Mouse (Mus musculus) heart, postnatal 0 days (tissue): ENCODE results near the gene Cutc. TPM values are rescaled to one million over a fixed set of nuclear protein-coding genes. Genes with fewer than 3 reads are reported as not detected.

ENCODE experiments used
- ATAC-seq: fragments of 200-750 bp; cut with Nextera tagmentation; 2 replicates; pipeline ENCODE4 v1.8.0; 2017; ENCODE audit warnings: low read depth, moderate number of reproducible peaks, moderate library complexity; ENCODE audit not compliant: insufficient read depth
- DNase-seq: peaks from one replicate; pipeline ENCODE4 v3.0.0-alpha.2; 2016; ENCODE audit warnings: low spot score
- H3K27ac ChIP-seq: fragments of 300-500 bp; sonication (generic); 2 replicates; pipeline ENCODE4 v1.5.1; 2014; ENCODE audit warnings: low read depth, mild to moderate bottlenecking
- H3K27me3 ChIP-seq: fragments of 300-500 bp; sonication (generic); 2 replicates; pipeline ENCODE4 v1.6.1; 2014; ENCODE audit warnings: low read length, mixed read lengths; ENCODE audit not compliant: control insufficient read depth, insufficient read depth
- H3K36me3 ChIP-seq: fragments of 300-500 bp; sonication (generic); replicated peaks from 2 replicates; pipeline ENCODE4 v1.6.1; 2014; ENCODE audit warnings: low read length, mixed read lengths; ENCODE audit not compliant: control insufficient read depth, insufficient read depth
- H3K4me1 ChIP-seq: fragments of 300-500 bp; sonication (generic); 2 replicates; pipeline ENCODE4 v1.6.1; 2014; ENCODE audit warnings: antibody characterized with exemption; ENCODE audit not compliant: control insufficient read depth, insufficient read depth
- H3K4me2 ChIP-seq: fragments of 300-500 bp; sonication (generic); 2 replicates; pipeline ENCODE4 v1.6.1; 2014; ENCODE audit warnings: low read depth, mild to moderate bottlenecking, low read length, moderate library complexity
- H3K4me3 ChIP-seq: fragments of 300-500 bp; sonication (generic); 2 replicates; pipeline ENCODE4 v1.5.1; 2014; ENCODE audit warnings: low read depth, low read length
- H3K9ac ChIP-seq: fragments of 300-500 bp; sonication (generic); replicated peaks from 2 replicates; pipeline ENCODE4 v1.6.1; 2014; ENCODE audit warnings: low read depth, low read length, mixed read lengths
- H3K9me3 ChIP-seq: fragments of 300-500 bp; sonication (generic); replicated peaks from 2 replicates; pipeline ENCODE4 v1.6.1; 2016; ENCODE audit warnings: low read length; ENCODE audit not compliant: control insufficient read depth
- CTCF ChIP-seq: IDR thresholded peaks from 2 replicates; pipeline ENCODE4 v1.5.1; 2016; ENCODE audit warnings: antibody characterized with exemption, control low read depth, low read depth
- EP300 ChIP-seq: IDR thresholded peaks from 2 replicates; pipeline ENCODE4 v1.6.1; 2016; ENCODE audit warnings: antibody characterized with exemption, low read depth
- WGBS: fragments of 180-500 bp; shearing (Covaris S2); extraction: QIAGEN DNeasy Blood & Tissue Kit; methylation state at CpG from one replicate; pipeline ENCODE4 v1.1.7; 2014; 5-methylcytosine and 5-hydroxymethylcytosine counted together
- polyA plus RNA-seq: library from polyadenylated mRNA; unstranded; fragments of >200 nt; fragmentation: Nextera tagmentation; extraction: Ambion mirVana; gene quantifications from 2 replicates; pipeline ENCODE4 v1.2.1, GENCODE M21; 2015
- total RNA-seq: library from RNA; depleted of rRNA; stranded (reverse); fragments of >200 nt; gene quantifications from 2 replicates; pipeline ENCODE4 v1.2.3, GENCODE M21; 2014; ENCODE audit warnings: low replicate concordance

Gene Cutc
- total and polyA plus RNA-seq, 2 experiments from 2014 or later: 1.1 to 15.1 TPM

DNA sequence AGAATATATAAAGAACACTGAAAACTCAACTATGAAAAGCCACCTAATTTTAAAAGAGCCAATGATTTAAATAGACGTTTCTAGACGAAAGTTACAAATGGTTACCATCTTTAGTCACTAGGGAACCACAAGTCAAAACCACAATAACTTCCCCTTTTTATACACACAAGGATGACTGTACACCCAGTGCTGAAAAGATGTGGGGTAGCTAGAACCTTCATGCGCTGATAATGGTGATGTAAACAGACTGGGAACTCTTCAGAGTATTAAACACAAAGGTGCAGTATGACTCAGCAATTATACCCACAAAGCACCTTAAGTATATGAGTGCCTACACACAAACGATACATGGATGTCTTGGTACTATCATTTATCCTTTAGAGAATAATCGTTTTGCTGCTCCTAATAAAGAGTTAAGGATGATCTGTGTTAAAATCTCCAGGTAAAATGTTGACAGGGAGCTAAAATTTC, 18.7 kb downstream of the Cutc start:
- Histone ChIP-seq H3K36me3 (peaks cover 6% of the 10 kb centered on the region; the same call in 1 of the 2 replicates), H3K4me1 (no peaks in the 10 kb centered on the region), H3K4me2 (no peak overlapping the region), H3K9ac (no peak overlapping the region), H3K4me3 (no peak overlapping the region), H3K27me3 (no peaks in the 10 kb centered on the region; the same call in 1 of the 2 replicates), H3K9me3 (no peaks in the 10 kb centered on the region), H3K27ac (no peak overlapping the region)
- ATAC-seq: no peak
- WGBS: 79% methylated on average over 5 of the region's 5 CpGs
- no peak for DNase-seq
- TF ChIP-seq EP300: no peak
- no peak for TF ChIP-seq CTCF

DNA sequence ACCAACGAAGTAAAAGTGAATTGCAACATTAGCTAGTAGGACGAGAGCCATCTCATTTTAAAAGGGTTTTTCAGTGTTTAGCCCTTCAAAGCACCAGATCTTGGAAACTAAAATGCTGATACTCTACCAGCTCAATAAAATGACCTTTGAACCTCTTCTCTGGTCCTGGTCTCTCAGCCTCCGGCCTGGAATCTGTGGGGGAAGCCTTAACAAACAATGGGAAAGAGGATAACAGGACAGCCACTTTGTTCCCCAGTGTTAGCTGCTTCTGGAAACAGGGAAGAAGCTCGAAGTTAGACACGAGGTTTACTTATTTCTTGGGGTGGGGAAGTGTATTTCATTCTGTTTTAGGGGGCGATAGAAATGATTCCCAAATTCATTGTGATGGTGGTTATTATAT, 19.5 kb downstream of the Cutc start:
- no peak overlapping the region for H3K27ac ChIP-seq

DNA sequence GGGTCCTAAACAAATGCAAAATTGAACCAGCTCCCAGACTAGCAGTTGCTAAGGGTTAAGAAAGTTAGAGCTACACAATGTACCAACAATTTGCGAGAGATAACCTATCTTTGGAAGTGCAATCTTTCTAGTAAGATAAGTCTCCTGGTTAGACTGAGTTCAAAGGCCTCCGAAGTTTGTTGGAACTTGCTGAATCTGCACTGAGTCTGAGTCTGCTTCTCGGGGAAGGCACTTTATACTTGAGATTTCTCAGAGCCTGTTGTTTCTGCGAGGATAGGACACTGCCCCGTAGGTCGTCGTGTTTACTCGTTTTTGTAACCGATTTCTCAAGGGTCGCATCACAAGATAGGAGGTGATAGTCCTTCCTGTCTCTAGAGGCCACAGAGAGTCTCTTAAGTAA, 22.6 kb downstream of the Cutc start:
- Histone ChIP-seq H3K36me3 (no peaks in the 10 kb centered on the region), H3K27me3 (no peaks in the 10 kb centered on the region), H3K4me1 (no peaks in the 10 kb centered on the region), H3K4me2 (no peak overlapping the region), H3K27ac (no peak overlapping the region), H3K9ac (no peak overlapping the region), H3K4me3 (no peak overlapping the region), H3K9me3 (no peaks in the 10 kb centered on the region)
- ATAC-seq: no peak
- TF ChIP-seq EP300 (no peak), CTCF (no peak)
- WGBS: 27% methylated on average over 10 of the region's 10 CpGs
- DNase-seq: no peak

More for the DNA sequence above, 19.5 kb downstream of the Cutc start:
- H3K27me3 ChIP-seq: no peaks in the 10 kb centered on the region; the same call in 1 of the 2 replicates
- no peak overlapping the region for H3K4me2 ChIP-seq
- WGBS: 67% methylated on average over 6 of the region's 6 CpGs
- ATAC-seq (no peak), DNase-seq (no peak)
- no peaks in the 10 kb centered on the region for H3K4me1 ChIP-seq
- H3K9ac ChIP-seq: no peak overlapping the region
- no peak for TF ChIP-seq CTCF
- TF ChIP-seq EP300: no peak
- no peaks in the 10 kb centered on the region for H3K9me3 ChIP-seq
- H3K4me3 ChIP-seq: no peak overlapping the region
- H3K36me3 ChIP-seq: peaks cover 6% of the 10 kb centered on the region; the same call in 1 of the 2 replicates

DNA sequence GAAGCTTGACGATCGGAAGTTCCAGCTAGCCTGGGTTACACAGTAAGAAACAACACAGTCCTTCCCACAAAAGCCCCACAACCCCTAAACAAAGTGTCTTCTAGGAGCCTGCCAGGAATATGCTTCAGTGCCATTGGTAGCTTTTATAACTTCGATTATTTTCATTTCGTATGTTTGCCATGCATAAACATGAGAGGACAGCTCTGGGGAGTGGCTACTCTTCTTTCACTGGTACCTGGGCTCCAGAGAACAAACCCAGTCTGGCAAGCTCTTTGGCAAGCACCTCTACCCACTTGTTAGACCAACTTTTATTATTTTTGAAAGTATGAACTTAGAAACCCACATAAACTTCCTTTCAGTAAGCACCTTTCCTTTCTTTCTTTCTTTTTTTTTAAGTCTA, 23.8 kb downstream of the Cutc start:
- H3K9ac ChIP-seq: no peak overlapping the region
- DNase-seq: no peak
- ATAC-seq: no peak
- H3K4me1 ChIP-seq: no peaks in the 10 kb centered on the region
- H3K4me3 ChIP-seq: no peak overlapping the region
- no peaks in the 10 kb centered on the region for H3K9me3 ChIP-seq
- no peak overlapping the region for H3K27ac ChIP-seq
- TF ChIP-seq CTCF (no peak), EP300 (no peak)
- 75% methylated on average over 4 of the region's 4 CpGs for WGBS
- H3K4me2 ChIP-seq: no peak overlapping the region
- H3K27me3 ChIP-seq: no peaks in the 10 kb centered on the region
- H3K36me3 ChIP-seq: no peaks in the 10 kb centered on the region

DNA sequence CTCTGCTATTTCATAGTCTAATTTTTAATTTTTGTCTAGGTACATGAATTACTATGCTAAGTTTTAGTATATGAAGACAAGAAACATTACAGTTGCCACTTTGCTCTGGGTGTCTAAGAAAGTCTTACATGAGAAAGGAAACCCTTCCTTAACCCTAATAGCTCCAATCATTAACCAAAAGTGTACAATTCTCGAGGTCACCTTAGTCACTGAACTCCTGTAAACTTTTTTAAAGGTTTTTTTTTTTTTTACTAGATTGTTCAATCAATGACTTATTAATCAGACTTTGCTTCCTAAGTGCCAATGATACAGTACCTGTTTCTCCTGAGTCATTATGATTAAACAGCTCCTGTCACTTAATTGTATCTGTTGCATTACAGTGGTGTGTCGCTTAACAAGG, 24.5 kb downstream of the Cutc start:
- Histone ChIP-seq H3K36me3 (no peaks in the 10 kb centered on the region), H3K4me2 (no peak overlapping the region), H3K9ac (no peak overlapping the region), H3K4me3 (no peak overlapping the region), H3K27ac (no peak overlapping the region), H3K27me3 (no peaks in the 10 kb centered on the region), H3K4me1 (no peaks in the 10 kb centered on the region), H3K9me3 (no peaks in the 10 kb centered on the region)
- DNase-seq (no peak), ATAC-seq (no peak)
- 69% methylated on average over 2 of the region's 2 CpGs for WGBS
- no peak for TF ChIP-seq CTCF
- no peak for TF ChIP-seq EP300

DNA sequence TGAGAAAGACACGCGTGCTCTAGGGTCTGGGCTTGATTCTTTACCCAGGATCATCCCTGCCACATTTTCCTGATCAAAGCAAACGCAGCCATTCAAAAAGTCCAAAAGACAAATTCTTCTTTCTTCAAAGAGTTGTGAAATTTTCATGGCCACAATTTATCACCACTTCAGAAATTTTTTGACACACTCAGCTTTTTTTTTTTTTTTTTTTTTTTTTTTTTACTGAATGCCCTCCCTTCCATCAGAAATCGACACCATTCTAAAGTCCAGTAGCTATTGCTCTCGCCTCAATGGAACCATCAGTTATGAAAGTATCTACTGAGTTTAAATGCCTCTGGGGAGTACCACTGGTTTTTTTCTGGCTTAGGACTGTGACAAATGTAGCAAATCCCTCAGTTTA, 27.6 kb downstream of the Cutc start:
- 67% methylated on average over 5 of the region's 5 CpGs for WGBS
- Histone ChIP-seq H3K36me3 (no peaks in the 10 kb centered on the region), H3K9ac (no peak overlapping the region), H3K4me2 (no peak overlapping the region), H3K27me3 (no peaks in the 10 kb centered on the region), H3K4me1 (no peaks in the 10 kb centered on the region), H3K4me3 (no peak overlapping the region), H3K27ac (no peak overlapping the region), H3K9me3 (no peaks in the 10 kb centered on the region)
- no peak for ATAC-seq
- DNase-seq: no peak
- no peak for TF ChIP-seq CTCF
- TF ChIP-seq EP300: no peak
